ENCODE assay signal across 28 mouse cellular contexts in genomic region chr7:105441426-105441825, GRCm38 (mm10). TPM values are rescaled to one million over a fixed set of nuclear protein-coding genes. Genes with fewer than 3 reads are reported as not detected.
DNase-seq lines count a peak whose midpoint lies in the region; ATAC-seq and TF ChIP-seq lines count a peak whose summit lies in the region.
"Had no signal": no experiment of that assay in that cellular context is flagged by ENCODE, and none has a peak within 500 bp of the region (broad histone marks: within the 10 kb centered on the region; RNA-seq: fewer than 3 reads in every experiment).

No protein-coding gene starts in this region.

- no peaks in the 10 kb centered on the region for H3K9me3 ChIP-seq in stomach, embryonic 16.5 days (replicated peaks; ENCODE audit: control insufficient read depth, low read length)
- H3K9me3 ChIP-seq: embryonic facial prominence, embryonic 13.5 days; embryonic facial prominence, embryonic 15.5 days; forebrain, embryonic 10.5 days; forebrain, embryonic 12.5 days; G1E had no signal

- no peak overlapping the region for H3K4me3 ChIP-seq in stomach, embryonic 16.5 days (replicated peaks; ENCODE audit: low read length)
- no peak overlapping the region for H3K4me3 ChIP-seq in thymus, adult 2 months (ENCODE audit: control insufficient read depth, insufficient read depth, low read length)
- H3K4me3 ChIP-seq: embryonic facial prominence, embryonic 13.5 days; embryonic facial prominence, embryonic 15.5 days; erythroblast, embryonic 14.5 days; forebrain, embryonic 10.5 days; forebrain, embryonic 12.5 days had no signal

- H3K9ac ChIP-seq in stomach, embryonic 16.5 days (ENCODE audit: low read length) = no peak overlapping the region
- H3K9ac ChIP-seq: embryonic facial prominence, embryonic 13.5 days; embryonic facial prominence, embryonic 15.5 days; forebrain, embryonic 12.5 days had no signal

- peak overlapping the region; percentile 39; the same call in 1 of the 2 replicates for H3K27ac ChIP-seq in stomach, embryonic 16.5 days (ENCODE audit: low read length)
- no peak overlapping the region for H3K27ac ChIP-seq in thymus, adult 2 months (ENCODE audit: control insufficient read depth, insufficient read depth, low read length)
- H3K27ac ChIP-seq: embryonic facial prominence, embryonic 13.5 days; embryonic facial prominence, embryonic 15.5 days; forebrain, embryonic 10.5 days; forebrain, embryonic 12.5 days had no signal

- TF ChIP-seq CTCF in thymus, adult 2 months (IDR thresholded peaks at IDR 0.05; ENCODE audit: borderline replicate concordance, control insufficient read depth, extremely low read depth, insufficient read depth, low read length, poor library complexity) = no peak

- peak; percentile 77; the same call in 1 of the 2 replicates for ATAC-seq in stomach, embryonic 16.5 days (ENCODE audit: insufficient read depth, low FRiP score)
- ATAC-seq: activated CD4-positive, CD25-positive, alpha-beta regulatory T cell, adult 4 months; CD4-positive, CD25-positive, alpha-beta regulatory T cell, adult 4 months; forebrain, embryonic 14.5 days; forebrain, embryonic 16.5 days; Patski had no signal

- H3K36me3 ChIP-seq in stomach, embryonic 16.5 days (ENCODE audit: control insufficient read depth, insufficient read depth, low read length) = no peaks in the 10 kb centered on the region
- H3K36me3 ChIP-seq in thymus, adult 2 months (ENCODE audit: control insufficient read depth, insufficient read depth, low read length) = no peaks in the 10 kb centered on the region
- H3K36me3 ChIP-seq: embryonic facial prominence, embryonic 13.5 days; embryonic facial prominence, embryonic 15.5 days; forebrain, embryonic 10.5 days; forebrain, embryonic 12.5 days; G1E had no signal

- peak; percentile 3 for DNase-seq in heart, adult 11 months
- DNase-seq in heart, adult 9 months (ENCODE audit: low spot score in 2 of 2) = no peak
- DNase-seq in thymus, adult 2 months = no peak
- DNase-seq in right cerebral cortex, postnatal 25 days = no peak
- DNase-seq: adrenal gland, postnatal 10 days; adrenal gland, postnatal 25 days; B cell, adult 2 months; cerebellum, adult 11 months; cerebellum, adult 18-20 months; cerebellum, adult 8-10 months; cerebellum, adult 9-11 months; cerebellum, postnatal 14 days; cerebellum, postnatal 36 days; embryo, embryonic 11 days had no signal

- TF ChIP-seq POLR2A in thymus, adult 2 months (IDR thresholded peaks at IDR 0.05; ENCODE audit: control insufficient read depth, extremely low read depth, insufficient read depth, low read length, poor library complexity) = no peak

- H3K4me1 ChIP-seq in stomach, embryonic 16.5 days (ENCODE audit: control insufficient read depth, insufficient read depth, low read length) = peaks cover 3% of the 10 kb centered on the region; the same call in 1 of the 2 replicates
- H3K4me1 ChIP-seq in thymus, adult 2 months (replicated peaks; ENCODE audit: control insufficient read depth, insufficient read depth, low read length) = no peaks in the 10 kb centered on the region
- H3K4me1 ChIP-seq: embryonic facial prominence, embryonic 13.5 days; forebrain, embryonic 10.5 days; forebrain, embryonic 12.5 days had no signal

- no peaks in the 10 kb centered on the region for H3K27me3 ChIP-seq in stomach, embryonic 16.5 days (ENCODE audit: control insufficient read depth, insufficient read depth, low read length)
- no peaks in the 10 kb centered on the region for H3K27me3 ChIP-seq in thymus, adult 2 months (ENCODE audit: control insufficient read depth, insufficient read depth, low read length)
- H3K27me3 ChIP-seq: CH12.LX; embryonic facial prominence, embryonic 13.5 days; embryonic facial prominence, embryonic 15.5 days; forebrain, embryonic 12.5 days; Patski had no signal

- H3K4me2 ChIP-seq in stomach, embryonic 16.5 days (ENCODE audit: low read depth, low read length) = no peak overlapping the region
- H3K4me2 ChIP-seq: embryonic facial prominence, embryonic 13.5 days; embryonic facial prominence, embryonic 15.5 days; forebrain, embryonic 12.5 days had no signal

- WGBS in stomach, embryonic 16.5 days = 38% methylated on average over 4 of the region's 4 CpGs
- WGBS in thymus, adult 2 months = 63% methylated on average over 4 of the region's 4 CpGs

RNA-seq across cellular contexts. Expression of gene Cckbr, which starts 15.9 kb away (rescaled TPM):
- 1.1 and 1.3 TPM in 2 replicates for polyA plus RNA-seq in stomach, embryonic 16.5 days (2015; fragmentation: Nextera tagmentation; extraction: Ambion mirVana)
- 0.24 and 0.28 TPM in 2 replicates for polyA plus RNA-seq in thymus, adult 2 months (2012; rRNA removed)
- polyA plus RNA-seq: activated CD4-positive, CD25-positive, alpha-beta regulatory T cell, adult 4 months; CD4-positive, CD25-positive, alpha-beta regulatory T cell, adult 4 months; erythroblast, embryonic 14.5 days; G1E; Patski had no signal

RNA-seq across cellular contexts. Expression of gene Cnga4, which starts 37.1 kb away (rescaled TPM):
- polyA plus RNA-seq in stomach, embryonic 16.5 days (2015; fragmentation: Nextera tagmentation; extraction: Ambion mirVana) = not detected in 2 replicates
- 0.19 TPM in 1 of 2 replicates, not detected in the other for polyA plus RNA-seq in thymus, adult 2 months (2012; rRNA removed)
- polyA plus RNA-seq: activated CD4-positive, CD25-positive, alpha-beta regulatory T cell, adult 4 months; CD4-positive, CD25-positive, alpha-beta regulatory T cell, adult 4 months; embryonic facial prominence, embryonic 11.5 days; embryonic facial prominence, embryonic 13.5 days; erythroblast, embryonic 14.5 days; forebrain, embryonic 14.5 days; G1E; Patski had no signal

RNA-seq across cellular contexts. Expression of gene Cavin3, which starts 40.7 kb away (rescaled TPM):
- 118 and 135 TPM in 2 replicates for polyA plus RNA-seq in stomach, embryonic 16.5 days (2015; fragmentation: Nextera tagmentation; extraction: Ambion mirVana)
- polyA plus RNA-seq in thymus, adult 2 months (2012; rRNA removed) = 12.7 and 14.5 TPM in 2 replicates
- polyA plus RNA-seq: activated CD4-positive, CD25-positive, alpha-beta regulatory T cell, adult 4 months; G1E had no signal

RNA-seq across cellular contexts. Expression of gene Fam160a2, which starts 41.6 kb away (rescaled TPM):
- 40.1 and 44.0 TPM in 2 replicates for polyA plus RNA-seq in stomach, embryonic 16.5 days (2015; fragmentation: Nextera tagmentation; extraction: Ambion mirVana)
- 36.6 and 52.6 TPM in 2 replicates for polyA plus RNA-seq in thymus, adult 2 months (2012; rRNA removed)
